In the genomic region with DNA sequence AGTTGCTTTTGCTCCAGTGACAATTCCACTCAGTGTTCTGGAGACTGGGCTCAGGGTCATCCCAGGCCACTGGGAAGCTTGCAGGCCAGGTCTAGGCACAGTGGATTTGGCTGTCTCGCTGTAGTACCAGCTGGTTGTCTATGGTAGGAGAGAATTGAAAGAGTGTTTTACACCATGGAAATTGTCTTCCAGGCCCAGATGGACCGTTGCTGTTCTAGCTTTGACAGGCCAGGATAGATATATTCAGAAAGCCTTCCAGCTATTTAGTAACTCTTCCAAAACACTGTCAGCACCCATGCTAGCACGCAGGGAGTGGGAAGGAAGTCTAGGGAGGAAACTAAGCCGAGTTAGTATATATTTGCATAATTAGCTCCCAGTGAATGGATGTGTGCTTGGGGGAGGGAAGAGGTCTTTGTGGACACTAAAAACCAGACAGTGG, we compare ENCODE assay signal across 9 mouse cellular contexts.
DNase-seq lines count a peak whose midpoint lies in the region; ATAC-seq and TF ChIP-seq lines count a peak whose summit lies in the region.
"Had no signal": no experiment of that assay in that cellular context is flagged by ENCODE, and none has a peak within 500 bp of the region (broad histone marks: within the 10 kb centered on the region; RNA-seq: fewer than 3 reads in every experiment).

No protein-coding gene starts in this region.

- 36% methylated on average over 4 of the region's 4 CpGs for WGBS in midbrain, embryonic 12.5 days
- WGBS in kidney, embryonic 16.5 days: 60% methylated on average over 4 of the region's 4 CpGs

- no peaks in the 10 kb centered on the region for H3K9me3 ChIP-seq in midbrain, embryonic 12.5 days
- no peaks in the 10 kb centered on the region for H3K9me3 ChIP-seq in kidney, embryonic 16.5 days (ENCODE audit: low read length)
- H3K9me3 ChIP-seq: liver, embryonic 15.5 days had no signal

- no peak overlapping the region for H3K4me2 ChIP-seq in midbrain, embryonic 12.5 days (replicated peaks)
- H3K4me2 ChIP-seq in kidney, embryonic 16.5 days (replicated peaks; ENCODE audit: low read depth, low read length): no peak overlapping the region
- H3K4me2 ChIP-seq: liver, embryonic 15.5 days had no signal

- peak; percentile 82 to 90 for DNase-seq in cerebellum, postnatal 10 days
- no peak for DNase-seq in cerebellum, adult 18-20 months
- peak; percentile 61 to 83 for DNase-seq in frontal cortex, postnatal 36 days (ENCODE audit: low spot score in 2 of 2)
- peak; percentile 52 to 80 for DNase-seq in layer of hippocampus, adult 2 months (ENCODE audit: low spot score in 2 of 2)
- DNase-seq in testis, postnatal 14 days (ENCODE audit: low spot score): no peak
- DNase-seq in spleen, postnatal 14 days (ENCODE audit: low spot score in 2 of 2): no peak

- H3K4me3 ChIP-seq in layer of hippocampus, adult 2 months: no peak overlapping the region
- no peak overlapping the region for H3K4me3 ChIP-seq in midbrain, embryonic 12.5 days
- H3K4me3 ChIP-seq in kidney, embryonic 16.5 days (ENCODE audit: low read length): no peak overlapping the region
- H3K4me3 ChIP-seq: liver, embryonic 15.5 days had no signal

- no peak overlapping the region for H3K9ac ChIP-seq in midbrain, embryonic 12.5 days (replicated peaks)
- no peak overlapping the region for H3K9ac ChIP-seq in kidney, embryonic 16.5 days (replicated peaks; ENCODE audit: low read length)
- H3K9ac ChIP-seq: liver, embryonic 15.5 days had no signal

- H3K27me3 ChIP-seq in midbrain, embryonic 12.5 days: no peaks in the 10 kb centered on the region
- no peaks in the 10 kb centered on the region for H3K27me3 ChIP-seq in kidney, embryonic 16.5 days (ENCODE audit: insufficient read depth, low read length)
- H3K27me3 ChIP-seq: liver, embryonic 15.5 days had no signal

- no peak for TF ChIP-seq CTCF in layer of hippocampus, adult 2 months (conservative IDR thresholded peaks at IDR 0.05)

- H3K27ac ChIP-seq in layer of hippocampus, adult 2 months: peak overlapping the region; percentile 61; the same call in 1 of the 2 replicates
- H3K27ac ChIP-seq in midbrain, embryonic 12.5 days (replicated peaks): no peak overlapping the region
- H3K27ac ChIP-seq in kidney, embryonic 16.5 days (ENCODE audit: low read length): no peak overlapping the region
- H3K27ac ChIP-seq: liver, embryonic 15.5 days had no signal

- no peaks in the 10 kb centered on the region for H3K36me3 ChIP-seq in midbrain, embryonic 12.5 days
- no peaks in the 10 kb centered on the region for H3K36me3 ChIP-seq in kidney, embryonic 16.5 days (ENCODE audit: insufficient read depth, low read length)
- H3K36me3 ChIP-seq: liver, embryonic 15.5 days had no signal

- H3K4me1 ChIP-seq in midbrain, embryonic 12.5 days: peaks cover 9% of the 10 kb centered on the region
- H3K4me1 ChIP-seq in kidney, embryonic 16.5 days (ENCODE audit: insufficient read depth, low read length): no peaks in the 10 kb centered on the region
- H3K4me1 ChIP-seq: liver, embryonic 15.5 days had no signal

- ATAC-seq in midbrain, embryonic 12.5 days (ENCODE audit: low FRiP score, low read depth): peak; percentile 81
- ATAC-seq in kidney, embryonic 16.5 days (ENCODE audit: low FRiP score, low TSS enrichment): no peak

Comparison
In these comparisons a context has a peak if more than half of its experiments do, and no peak if none do; other contexts are left out.
1. DNase-seq: peak in cerebellum, postnatal 10 days (2 of 2), frontal cortex, postnatal 36 days (2 of 2) and layer of hippocampus, adult 2 months (2 of 2); none in cerebellum, adult 18-20 months (0 of 2), testis, postnatal 14 days (single experiment) and spleen, postnatal 14 days (0 of 2).